Mouse (Mus musculus) midbrain, embryonic 14.5 days (tissue): ENCODE measurements around the gene Stard13. TPM values are rescaled to one million over a fixed set of nuclear protein-coding genes. Genes with fewer than 3 reads are reported as not detected.

Experiments
- ATAC-seq: fragments of 200-750 bp; cut with Nextera tagmentation; 2 replicates; pipeline ENCODE4 v1.8.0; 2017; ENCODE audit warnings: moderate number of reproducible peaks, moderate library complexity; ENCODE audit not compliant: low FRiP score, low TSS enrichment
- DNase-seq: peaks from one replicate; pipeline ENCODE4 v3.0.0-alpha.2; 2015
- H3K27ac ChIP-seq: fragments of 300-500 bp; sonication (generic); replicated peaks from 2 replicates; pipeline ENCODE4 v1.5.1; 2014; ENCODE audit warnings: mild to moderate bottlenecking, low read depth, low read length, moderate library complexity
- H3K27me3 ChIP-seq: fragments of 300-500 bp; sonication (generic); 2 replicates; pipeline ENCODE4 v1.6.1; 2014; ENCODE audit warnings: low read length, control low read depth, mixed read lengths; ENCODE audit not compliant: control insufficient read depth, insufficient read depth
- H3K36me3 ChIP-seq: fragments of 300-500 bp; sonication (generic); 2 replicates; pipeline ENCODE4 v1.6.1; 2014; ENCODE audit warnings: low read length, control low read depth; ENCODE audit not compliant: control insufficient read depth, insufficient read depth
- H3K4me1 ChIP-seq: fragments of 300-500 bp; sonication (generic); 2 replicates; pipeline ENCODE4 v1.6.1; 2014; ENCODE audit warnings: mild to moderate bottlenecking, antibody characterized with exemption, low read length, control low read depth; ENCODE audit not compliant: control insufficient read depth, insufficient read depth
- H3K4me2 ChIP-seq: fragments of 300-500 bp; sonication (generic); 2 replicates; pipeline ENCODE4 v1.6.1; 2014; ENCODE audit warnings: mild to moderate bottlenecking, low read length, moderate library complexity
- H3K4me3 ChIP-seq: fragments of 300-500 bp; sonication (generic); replicated peaks from 2 replicates; pipeline ENCODE4 v1.5.1; 2014; ENCODE audit warnings: low read depth, low read length
- H3K9ac ChIP-seq: fragments of 300-500 bp; sonication (generic); replicated peaks from 2 replicates; pipeline ENCODE4 v1.6.1; 2014; ENCODE audit warnings: mild to moderate bottlenecking, low read length, moderate library complexity
- H3K9me3 ChIP-seq: fragments of 300-500 bp; sonication (generic); 2 replicates; pipeline ENCODE4 v1.6.1; 2016; ENCODE audit warnings: low read length, control low read depth, mixed read lengths; ENCODE audit not compliant: control insufficient read depth
- WGBS: fragments of 180-500 bp; shearing (Covaris S2); extraction: QIAGEN DNeasy Blood & Tissue Kit; methylation state at CpG from one replicate; pipeline ENCODE4 v1.1.7; 2014; 5-methylcytosine and 5-hydroxymethylcytosine counted together
- polyA plus RNA-seq: library from polyadenylated mRNA; unstranded; fragments of >200 nt; fragmentation: Nextera tagmentation; extraction: Ambion mirVana; gene quantifications from 2 replicates; pipeline ENCODE4 v1.2.1, GENCODE M21; 2014

Gene Stard13
- polyA plus RNA-seq, 1 experiment from 2014 or later: 2.8 TPM

DNA sequence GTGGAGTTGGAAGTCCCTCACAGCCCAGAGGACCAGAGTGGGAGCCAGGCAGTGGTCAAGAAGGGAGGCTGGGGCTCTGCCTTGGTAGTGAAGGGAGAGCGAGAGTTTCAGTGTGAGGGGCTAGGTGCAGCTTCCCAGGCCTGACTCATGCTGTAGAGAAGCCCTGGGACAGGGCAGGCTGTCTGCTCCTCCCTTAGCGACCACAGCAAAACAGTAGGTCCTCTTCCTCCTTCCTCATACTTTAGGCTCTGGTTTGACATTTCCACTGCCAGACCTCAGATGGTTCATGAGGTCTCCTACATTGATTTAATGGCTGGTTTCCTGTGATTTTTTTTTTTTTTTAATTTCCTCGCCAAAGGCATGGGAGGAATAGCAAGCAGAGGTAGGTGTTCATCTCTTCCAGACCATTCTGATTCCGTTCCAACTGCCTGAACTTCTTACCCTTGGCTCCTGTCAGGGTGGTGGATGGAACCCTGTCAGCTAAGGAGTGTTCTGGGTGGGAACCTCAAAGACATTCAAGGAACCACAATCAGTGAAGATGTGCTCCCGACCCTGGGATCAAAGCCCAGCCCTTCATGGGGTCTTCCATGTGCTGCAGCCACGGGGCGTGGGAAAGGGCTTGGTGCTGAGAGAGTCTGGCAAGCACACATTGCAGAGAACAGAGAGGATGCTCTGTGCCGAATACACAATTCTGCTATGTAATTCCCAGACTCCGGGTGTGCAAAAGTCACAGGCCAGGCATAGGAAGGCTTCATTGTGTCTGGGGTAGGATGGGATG, 147.0 kb downstream of the Stard13 start:
- no peak for ATAC-seq
- Histone ChIP-seq H3K27me3 (no peaks in the 10 kb centered on the region), H3K4me1 (no peaks in the 10 kb centered on the region), H3K36me3 (no peaks in the 10 kb centered on the region), H3K4me3 (no peak overlapping the region), H3K9me3 (no peaks in the 10 kb centered on the region), H3K4me2 (no peak overlapping the region), H3K9ac (no peak overlapping the region), H3K27ac (no peak overlapping the region)
- no peak for DNase-seq
- WGBS: 85% methylated on average over 9 of the region's 9 CpGs

DNA sequence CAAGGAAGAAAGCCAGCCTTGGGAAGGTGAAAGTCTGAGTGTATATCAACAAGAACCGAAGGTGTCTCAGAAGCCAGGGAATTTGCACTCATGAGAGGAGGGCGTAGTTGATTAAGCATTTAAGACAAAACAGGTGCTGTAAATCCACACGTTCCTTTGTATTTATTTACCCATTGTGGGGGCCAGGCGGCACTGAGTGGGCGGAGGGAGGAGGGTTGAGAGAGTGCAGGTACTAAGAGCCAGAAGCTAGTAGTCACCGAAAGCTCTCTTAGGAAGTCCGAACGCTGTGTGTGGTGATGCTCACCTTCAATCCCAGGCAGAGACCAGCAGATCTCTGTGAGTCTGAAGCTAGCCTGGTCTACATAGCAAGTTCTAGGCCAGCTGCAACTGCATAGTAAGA, 147.9 kb downstream of the Stard13 start:
- H3K27ac ChIP-seq: no peak overlapping the region
- H3K36me3 ChIP-seq: no peaks in the 10 kb centered on the region
- 86% methylated on average over 8 of the region's 8 CpGs for WGBS
- ATAC-seq (no peak), DNase-seq (no peak)
- no peak overlapping the region for H3K4me2 ChIP-seq
- H3K9ac ChIP-seq: no peak overlapping the region
- no peaks in the 10 kb centered on the region for H3K27me3 ChIP-seq
- H3K9me3 ChIP-seq: no peaks in the 10 kb centered on the region
- no peaks in the 10 kb centered on the region for H3K4me1 ChIP-seq
- H3K4me3 ChIP-seq: no peak overlapping the region

DNA sequence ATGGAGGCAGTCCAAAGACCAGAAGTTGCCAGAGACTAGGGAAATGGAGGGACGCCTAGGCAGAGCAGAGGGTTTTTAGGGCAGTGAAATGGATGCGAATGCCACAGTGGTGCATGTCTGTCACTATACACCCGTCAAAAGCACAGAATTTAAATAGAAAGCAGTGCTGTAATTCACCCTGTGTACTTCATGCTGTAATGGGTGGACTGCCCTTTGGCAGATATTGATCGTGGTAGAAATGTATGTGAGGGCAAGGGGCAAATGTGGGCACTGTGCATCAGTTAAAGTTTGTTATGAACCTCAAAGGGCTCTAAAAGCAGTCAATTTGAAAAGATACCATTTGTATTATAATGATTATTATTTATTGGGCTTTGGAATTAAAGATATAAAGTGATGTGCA, 153.4 kb downstream of the Stard13 start:
- Histone ChIP-seq H3K36me3 (no peaks in the 10 kb centered on the region), H3K9ac (no peak overlapping the region), H3K4me3 (no peak overlapping the region), H3K27ac (no peak overlapping the region), H3K4me2 (no peak overlapping the region), H3K4me1 (no peaks in the 10 kb centered on the region), H3K27me3 (no peaks in the 10 kb centered on the region), H3K9me3 (0 out of 2 replicates have a peak, but pooled peaks cover under 1% of the 10 kb centered on the region)
- no peak for DNase-seq
- 86% methylated on average over 4 of the region's 4 CpGs for WGBS
- ATAC-seq: no peak

DNA sequence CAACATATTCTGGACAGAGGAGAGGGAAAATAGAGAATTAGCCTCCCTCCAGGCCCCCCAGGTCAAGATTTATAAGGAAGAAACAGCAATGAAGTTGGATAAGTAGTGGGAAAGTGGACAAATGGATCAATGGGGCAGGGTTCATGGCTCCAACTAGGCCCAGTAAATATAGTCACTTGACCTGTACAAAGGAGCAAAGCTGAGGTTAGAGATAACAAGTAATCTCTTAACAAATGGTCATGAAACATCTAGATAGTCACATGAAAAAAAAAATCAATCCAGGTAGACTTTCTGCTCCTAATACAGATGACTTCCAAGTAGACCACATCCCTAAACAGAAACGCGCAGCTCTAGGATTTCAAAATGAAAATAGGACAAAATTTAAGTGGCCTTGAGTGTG, 155.7 kb downstream of the Stard13 start:
- ATAC-seq (no peak), DNase-seq (no peak)
- H3K4me3 ChIP-seq: no peak overlapping the region
- H3K27me3 ChIP-seq: no peaks in the 10 kb centered on the region
- 94% methylated on average over 2 of the region's 2 CpGs for WGBS
- H3K9ac ChIP-seq: no peak overlapping the region
- no peaks in the 10 kb centered on the region for H3K36me3 ChIP-seq
- no peak overlapping the region for H3K27ac ChIP-seq
- no peaks in the 10 kb centered on the region for H3K4me1 ChIP-seq
- H3K9me3 ChIP-seq: 0 out of 2 replicates have a peak, but pooled peaks cover 4% of the 10 kb centered on the region
- no peak overlapping the region for H3K4me2 ChIP-seq

DNA sequence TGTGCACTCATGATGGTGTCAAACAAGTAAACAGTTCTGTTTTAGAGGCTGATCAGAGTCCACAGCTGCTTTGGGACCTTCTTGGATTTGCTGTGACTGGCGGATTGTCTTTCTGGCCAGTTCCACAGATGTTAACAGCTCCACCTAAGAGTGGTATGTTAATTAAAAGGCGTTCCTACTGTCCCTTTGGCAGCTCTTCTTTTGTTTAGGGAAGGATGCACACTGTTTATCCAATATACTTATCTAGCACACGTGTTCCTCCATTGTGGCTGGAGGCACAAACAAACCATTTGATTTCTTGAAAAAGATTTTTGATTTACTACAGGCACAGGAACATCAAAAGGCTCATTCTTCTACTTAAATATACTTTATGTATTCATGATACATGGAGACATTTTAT, 156.7 kb downstream of the Stard13 start:
- Histone ChIP-seq H3K4me3 (no peak overlapping the region), H3K36me3 (no peaks in the 10 kb centered on the region), H3K27me3 (no peaks in the 10 kb centered on the region), H3K4me1 (no peaks in the 10 kb centered on the region), H3K9ac (no peak overlapping the region), H3K27ac (0 out of 2 replicates have a peak overlapping the region, but pooled peaks have one; percentile 37), H3K4me2 (no peak overlapping the region), H3K9me3 (0 out of 2 replicates have a peak, but pooled peaks cover 4% of the 10 kb centered on the region)
- ATAC-seq (no peak), DNase-seq (no peak)
- WGBS: 56% methylated on average over 3 of the region's 3 CpGs

DNA sequence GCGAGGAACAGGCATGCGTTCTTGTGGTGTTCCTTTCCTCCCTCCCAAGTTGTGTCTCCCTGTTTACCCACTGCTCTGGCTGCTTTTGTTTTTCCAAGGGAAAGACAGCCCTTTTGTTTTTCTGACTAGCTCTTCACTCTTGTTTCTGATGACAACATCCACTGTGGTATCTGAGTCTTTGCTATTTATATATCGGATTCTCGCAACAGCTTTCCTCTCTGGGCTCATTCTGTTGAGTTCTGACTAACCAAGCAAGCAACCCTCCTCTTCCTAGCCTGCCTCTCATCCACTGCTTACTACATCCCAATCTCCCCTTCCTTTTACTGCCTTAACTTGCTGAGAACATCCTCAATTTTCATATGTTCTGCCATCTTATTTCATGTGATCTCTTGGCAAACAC, 159.4 kb downstream of the Stard13 start:
- Histone ChIP-seq H3K4me3 (no peak overlapping the region), H3K9ac (no peak overlapping the region), H3K36me3 (no peaks in the 10 kb centered on the region), H3K27ac (no peak overlapping the region), H3K4me1 (no peaks in the 10 kb centered on the region), H3K4me2 (no peak overlapping the region), H3K9me3 (0 out of 2 replicates have a peak, but pooled peaks cover 4% of the 10 kb centered on the region), H3K27me3 (no peaks in the 10 kb centered on the region)
- ATAC-seq (no peak), DNase-seq (no peak)
- 89% methylated on average over 4 of the region's 4 CpGs for WGBS

DNA sequence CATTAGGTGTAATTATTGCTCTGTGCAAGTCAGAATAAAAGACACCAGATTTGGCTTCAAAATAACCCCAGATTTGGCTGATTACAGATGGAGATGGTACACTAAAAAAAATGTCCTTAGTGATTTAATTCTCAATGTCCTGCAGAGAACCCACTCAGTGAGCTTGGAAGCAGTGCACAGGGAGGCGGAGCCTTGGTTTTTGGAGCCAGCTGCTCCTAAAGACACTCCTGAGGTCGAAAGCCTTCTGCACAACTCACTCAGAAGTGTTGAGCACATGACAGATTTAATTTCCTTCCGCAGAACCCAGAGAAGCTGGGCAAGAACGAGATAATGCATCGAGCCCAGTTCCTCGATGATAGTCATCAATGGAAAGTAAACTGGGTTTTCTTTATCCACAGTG, 162.2 kb downstream of the Stard13 start:
- H3K36me3 ChIP-seq: no peaks in the 10 kb centered on the region
- H3K9ac ChIP-seq: no peak overlapping the region
- ATAC-seq (no peak), DNase-seq (no peak)
- H3K4me3 ChIP-seq: no peak overlapping the region
- H3K27ac ChIP-seq: no peak overlapping the region
- no peaks in the 10 kb centered on the region for H3K4me1 ChIP-seq
- WGBS: 85% methylated on average over 6 of the region's 6 CpGs
- 0 out of 2 replicates have a peak, but pooled peaks cover 4% of the 10 kb centered on the region for H3K9me3 ChIP-seq
- no peak overlapping the region for H3K4me2 ChIP-seq
- no peaks in the 10 kb centered on the region for H3K27me3 ChIP-seq

DNA sequence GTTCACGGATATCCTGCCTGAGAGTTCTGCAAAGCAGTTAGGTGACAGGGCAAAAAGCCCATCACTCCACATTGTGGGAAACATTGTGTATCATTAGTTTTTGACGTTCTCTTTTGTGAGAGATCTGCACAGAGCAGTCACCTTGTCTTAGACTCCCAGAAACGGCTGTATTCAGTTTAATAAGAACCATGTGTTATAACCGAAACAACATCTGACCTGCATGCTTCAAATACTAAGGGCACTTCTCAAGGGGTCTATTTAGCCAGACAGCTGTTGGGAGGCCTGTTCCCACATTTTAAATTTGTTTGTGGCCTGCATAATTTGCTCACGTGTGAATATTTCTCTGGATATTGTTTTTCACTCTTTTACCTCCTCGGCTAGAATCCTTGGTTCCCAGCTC, 162.7 kb downstream of the Stard13 start:
- DNase-seq: no peak
- no peak overlapping the region for H3K9ac ChIP-seq
- no peak overlapping the region for H3K4me2 ChIP-seq
- no peaks in the 10 kb centered on the region for H3K36me3 ChIP-seq
- H3K9me3 ChIP-seq: 0 out of 2 replicates have a peak, but pooled peaks cover 4% of the 10 kb centered on the region
- H3K27me3 ChIP-seq: no peaks in the 10 kb centered on the region
- ATAC-seq: no peak
- H3K4me3 ChIP-seq: no peak overlapping the region
- H3K4me1 ChIP-seq: no peaks in the 10 kb centered on the region
- WGBS: 83% methylated on average over 6 of the region's 6 CpGs
- H3K27ac ChIP-seq: no peak overlapping the region

DNA sequence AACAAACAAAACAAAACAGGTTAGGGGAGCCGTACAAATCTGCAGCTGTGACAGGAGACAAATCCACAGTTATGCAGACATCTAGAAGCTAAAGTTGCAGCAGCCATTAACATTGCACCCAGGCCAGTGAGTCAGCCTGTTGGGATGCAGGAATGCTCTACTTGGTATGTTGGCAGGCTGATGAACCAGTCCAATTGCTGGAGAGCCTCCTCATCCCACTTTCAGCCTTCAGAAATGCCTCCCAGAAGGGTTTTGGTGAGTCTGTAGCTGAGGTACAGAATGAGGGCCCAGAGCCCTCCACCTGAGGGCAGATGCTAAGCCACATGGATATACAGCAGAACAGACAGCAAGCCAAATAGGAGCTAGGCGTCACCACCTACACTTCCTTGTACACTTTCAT, 164.1 kb downstream of the Stard13 start:
- DNase-seq (no peak), ATAC-seq (no peak)
- 92% methylated on average over 2 of the region's 2 CpGs for WGBS
- H3K9ac ChIP-seq: no peak overlapping the region
- no peaks in the 10 kb centered on the region for H3K9me3 ChIP-seq
- H3K4me2 ChIP-seq: no peak overlapping the region
- H3K4me3 ChIP-seq: no peak overlapping the region
- no peak overlapping the region for H3K27ac ChIP-seq
- H3K36me3 ChIP-seq: no peaks in the 10 kb centered on the region
- H3K27me3 ChIP-seq: no peaks in the 10 kb centered on the region
- H3K4me1 ChIP-seq: no peaks in the 10 kb centered on the region
